Mouse (Mus musculus): ENCODE results near the gene Treh.

DNA sequence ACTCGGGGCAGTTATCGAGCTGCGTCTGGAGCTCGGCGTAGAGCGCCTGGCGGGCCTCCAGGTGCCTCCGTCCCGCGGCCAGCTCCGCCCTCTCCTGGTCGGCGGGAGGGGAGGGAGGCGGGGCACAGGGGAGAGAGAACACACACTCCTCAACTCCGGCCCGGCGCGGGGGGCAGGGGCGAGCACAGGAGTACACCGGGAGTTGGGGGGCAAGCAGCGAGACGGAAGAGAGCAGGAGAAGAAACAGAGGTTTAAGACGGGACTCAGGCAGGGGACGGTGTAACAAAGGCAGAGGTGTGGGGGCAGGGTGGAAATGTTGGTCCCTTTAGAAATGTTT, 35.4 kb downstream of the Treh start:
- TF ChIP-seq POLR2A (IDR thresholded peaks at IDR 0.05; ENCODE audit: insufficient read length, low read depth), result no peak
- no peak for TF ChIP-seq TCF12 (IDR thresholded peaks at IDR 0.05; ENCODE audit: insufficient read depth, poor library complexity, severe bottlenecking)

Data from myocyte (in vitro differentiated cells).